Comparison of ENCODE assay signal across 8 mouse cellular contexts in the genomic region with DNA sequence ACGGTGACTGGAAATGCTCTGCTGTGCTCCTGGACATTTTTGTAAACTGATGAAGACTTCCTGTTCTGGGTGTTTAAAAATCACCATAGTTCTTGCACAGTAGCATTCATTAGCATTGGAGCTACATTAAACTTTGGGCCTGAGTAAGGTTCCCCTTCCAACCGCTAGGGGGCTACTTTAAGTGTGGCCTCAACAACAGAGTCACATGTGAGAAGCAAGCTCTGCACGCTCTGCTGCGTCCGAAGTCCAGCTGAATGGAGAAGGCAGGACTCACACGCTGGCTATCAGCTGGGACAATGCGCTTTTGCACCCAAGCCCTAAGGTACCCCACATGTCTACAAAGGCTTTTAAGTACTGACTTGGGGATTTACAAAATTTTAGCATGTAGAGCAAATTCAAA.
DNase-seq lines count a peak whose midpoint lies in the region; ATAC-seq lines count a peak whose summit lies in the region.

No protein-coding gene starts in this region.

- H3K9me3 ChIP-seq in hindbrain, embryonic 11.5 days (ENCODE audit: control insufficient read depth, low read length): no peaks in the 10 kb centered on the region
- H3K9me3 ChIP-seq in hindbrain, embryonic 13.5 days: no peaks in the 10 kb centered on the region
- H3K9me3 ChIP-seq in forebrain, embryonic 12.5 days: no peaks in the 10 kb centered on the region
- no peaks in the 10 kb centered on the region for H3K9me3 ChIP-seq in liver, embryonic 13.5 days (replicated peaks)

- no peaks in the 10 kb centered on the region for H3K4me1 ChIP-seq in hindbrain, embryonic 11.5 days (replicated peaks; ENCODE audit: control insufficient read depth, insufficient read depth, low read length)
- no peaks in the 10 kb centered on the region for H3K4me1 ChIP-seq in hindbrain, embryonic 13.5 days (replicated peaks)
- H3K4me1 ChIP-seq in forebrain, embryonic 12.5 days: no peaks in the 10 kb centered on the region
- H3K4me1 ChIP-seq in liver, embryonic 13.5 days (replicated peaks): no peaks in the 10 kb centered on the region

- 58% methylated on average over 7 of the region's 7 CpGs for WGBS in hindbrain, embryonic 11.5 days
- 49% methylated on average over 7 of the region's 7 CpGs for WGBS in hindbrain, embryonic 13.5 days
- 39% methylated on average over 7 of the region's 7 CpGs for WGBS in forebrain, embryonic 12.5 days
- WGBS in liver, embryonic 13.5 days (ENCODE audit: insufficient replicate concordance): 66% methylated on average over 7 of the region's 7 CpGs

- intact Hi-C loops in left cerebral cortex, postnatal 10 days (cut with DNase I): no loop called here

- peak; percentile 59 for DNase-seq in hindbrain, embryonic 11.5 days (ENCODE audit: low spot score)
- DNase-seq in MEL-GATA-1-ER (ENCODE audit: extremely low read depth, low read depth): peak; percentile 24
- no peak for DNase-seq in liver, embryonic 13.5 days
- no peak for DNase-seq in testis, postnatal 14 days (ENCODE audit: low spot score)
- DNase-seq in left cerebral cortex, postnatal 10 days (ENCODE audit: extremely low spot score in 1 of 2, low spot score in 2 of 2): no peak
- DNase-seq in adrenal gland, postnatal 4 days (ENCODE audit: low spot score in 2 of 2): no peak

- no peaks in the 10 kb centered on the region for H3K27me3 ChIP-seq in hindbrain, embryonic 11.5 days (ENCODE audit: control insufficient read depth, insufficient read depth, low read length)
- H3K27me3 ChIP-seq in hindbrain, embryonic 13.5 days: no peaks in the 10 kb centered on the region
- H3K27me3 ChIP-seq in forebrain, embryonic 12.5 days: no peaks in the 10 kb centered on the region
- H3K27me3 ChIP-seq in liver, embryonic 13.5 days: no peaks in the 10 kb centered on the region

- ATAC-seq in hindbrain, embryonic 11.5 days (ENCODE audit: low FRiP score): peak; percentile 73
- no peak for ATAC-seq in hindbrain, embryonic 13.5 days (ENCODE audit: low FRiP score)
- ATAC-seq in forebrain, embryonic 12.5 days (ENCODE audit: low FRiP score): peak; percentile 44; the same call in 1 of the 2 replicates
- ATAC-seq in liver, embryonic 13.5 days (ENCODE audit: low read depth): peak; percentile 73

- no peak overlapping the region for H3K4me2 ChIP-seq in hindbrain, embryonic 11.5 days (replicated peaks; ENCODE audit: low read depth, low read length)
- no peak overlapping the region for H3K4me2 ChIP-seq in hindbrain, embryonic 13.5 days
- no peak overlapping the region for H3K4me2 ChIP-seq in forebrain, embryonic 12.5 days
- no peak overlapping the region for H3K4me2 ChIP-seq in liver, embryonic 13.5 days

- H3K27ac ChIP-seq in hindbrain, embryonic 11.5 days (ENCODE audit: low read depth, low read length): no peak overlapping the region
- no peak overlapping the region for H3K27ac ChIP-seq in hindbrain, embryonic 13.5 days
- H3K27ac ChIP-seq in forebrain, embryonic 12.5 days: no peak overlapping the region
- H3K27ac ChIP-seq in liver, embryonic 13.5 days: no peak overlapping the region

- no peak overlapping the region for H3K9ac ChIP-seq in hindbrain, embryonic 11.5 days (ENCODE audit: low read depth, low read length)
- H3K9ac ChIP-seq in hindbrain, embryonic 13.5 days: no peak overlapping the region
- no peak overlapping the region for H3K9ac ChIP-seq in forebrain, embryonic 12.5 days
- no peak overlapping the region for H3K9ac ChIP-seq in liver, embryonic 13.5 days

- no peaks in the 10 kb centered on the region for H3K36me3 ChIP-seq in hindbrain, embryonic 11.5 days (ENCODE audit: control insufficient read depth, insufficient read depth, low read length)
- no peaks in the 10 kb centered on the region for H3K36me3 ChIP-seq in hindbrain, embryonic 13.5 days
- H3K36me3 ChIP-seq in forebrain, embryonic 12.5 days (replicated peaks): no peaks in the 10 kb centered on the region
- H3K36me3 ChIP-seq in liver, embryonic 13.5 days: peaks cover 36% of the 10 kb centered on the region

- H3K4me3 ChIP-seq in hindbrain, embryonic 11.5 days (ENCODE audit: low read depth, low read length): no peak overlapping the region
- no peak overlapping the region for H3K4me3 ChIP-seq in hindbrain, embryonic 13.5 days
- H3K4me3 ChIP-seq in forebrain, embryonic 12.5 days (replicated peaks): no peak overlapping the region
- H3K4me3 ChIP-seq in liver, embryonic 13.5 days (replicated peaks): no peak overlapping the region

Comparison
In these comparisons a context has a peak if more than half of its experiments do, and no peak if none do; other contexts are left out.
1. DNase-seq: peak in hindbrain, embryonic 11.5 days (single experiment) and MEL-GATA-1-ER (single experiment); none in liver, embryonic 13.5 days (single experiment), testis, postnatal 14 days (single experiment), left cerebral cortex, postnatal 10 days (0 of 2) and adrenal gland, postnatal 4 days (0 of 2).